7 mouse cellular contexts compared by ENCODE assay signal in the genomic region with DNA sequence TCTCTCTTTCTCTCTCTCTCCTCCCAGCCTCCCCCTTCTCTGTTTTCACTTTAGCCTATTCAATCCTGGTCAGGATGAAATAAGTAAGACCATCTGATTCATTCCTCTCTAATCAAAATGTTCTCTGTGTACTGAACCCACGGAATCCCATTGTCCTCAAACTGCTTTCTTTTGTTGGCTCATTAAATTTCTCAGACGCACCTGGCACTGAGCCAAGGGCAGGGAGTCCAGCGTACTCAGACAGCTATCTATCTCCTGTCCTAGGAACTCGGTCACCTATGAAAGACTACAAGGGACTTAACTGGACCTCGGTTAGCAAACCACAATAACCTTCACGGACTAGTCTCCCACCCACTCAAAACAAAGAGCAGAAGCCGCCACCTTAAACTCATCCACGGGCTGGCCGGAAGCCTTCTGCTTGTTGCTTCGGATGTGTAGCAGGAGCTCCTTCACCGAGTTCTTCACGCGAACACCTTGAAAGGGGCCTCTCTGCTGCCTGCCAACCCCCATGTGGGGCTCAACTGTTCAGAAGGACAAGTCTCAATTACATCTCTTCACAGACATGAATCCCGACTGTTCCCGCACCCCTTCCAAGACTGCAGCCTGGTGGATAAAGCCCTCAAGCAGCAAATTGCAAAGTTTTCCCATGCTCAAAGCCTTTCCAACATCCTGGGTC. TPM values are rescaled to one million over a fixed set of nuclear protein-coding genes. Genes with fewer than 3 reads are reported as not detected.
A peak's percentile ranks its signal among the peaks of the same experiment; 100 is the strongest.
DNase-seq lines count a peak whose midpoint lies in the region; ATAC-seq lines count a peak whose summit lies in the region.

No protein-coding gene starts in this region.

- peak overlapping the region; percentile 88 for H3K4me2 ChIP-seq in heart, embryonic 14.5 days (ENCODE audit: low read length)
- peak overlapping the region; percentile 89 for H3K4me2 ChIP-seq in neural tube, embryonic 15.5 days

- no peaks in the 10 kb centered on the region for H3K27me3 ChIP-seq in heart, embryonic 14.5 days (ENCODE audit: control insufficient read depth, insufficient read depth, low read length)
- H3K27me3 ChIP-seq in neural tube, embryonic 15.5 days (replicated peaks), result 0 out of 2 replicates have a peak, but pooled peaks cover 8% of the 10 kb centered on the region

- H3K27ac ChIP-seq in brown adipose tissue, adult 24 weeks (replicated peaks; ENCODE audit: low read depth, low read length), result peak overlapping the region; percentile 51
- peak overlapping the region; percentile 25 to 53 for H3K27ac ChIP-seq in heart, embryonic 14.5 days (replicated peaks in 1 of 2; ENCODE audit: control insufficient read depth in 1 of 2, insufficient read depth in 1 of 2, low read depth in 2 of 2, low read length in 2 of 2)
- H3K27ac ChIP-seq in neural tube, embryonic 15.5 days (replicated peaks), result no peak overlapping the region

- peaks cover 2% of the 10 kb centered on the region; the same call in 1 of the 2 replicates for H3K4me1 ChIP-seq in brown adipose tissue, adult 24 weeks (ENCODE audit: control insufficient read depth, insufficient read depth, insufficient read length, low read length)
- H3K4me1 ChIP-seq in heart, embryonic 14.5 days (ENCODE audit: control insufficient read depth in 2 of 2, insufficient read depth in 2 of 2, low read length in 2 of 2), result peaks cover 8 to 24% of the 10 kb centered on the region in 2 experiments
- peaks cover 31% of the 10 kb centered on the region for H3K4me1 ChIP-seq in neural tube, embryonic 15.5 days

- no peak for ATAC-seq in heart, embryonic 14.5 days (ENCODE audit: insufficient number of reproducible peaks, insufficient read depth, low FRiP score, low read depth)
- no peak for ATAC-seq in neural tube, embryonic 15.5 days (ENCODE audit: low FRiP score)

- peak; percentile 20 to 45 for DNase-seq in urinary bladder, adult 18-20 months (ENCODE audit: low spot score in 2 of 2)
- DNase-seq in urinary bladder, postnatal 10 days (ENCODE audit: low spot score), result no peak
- peak; percentile 82 for DNase-seq in kidney, postnatal 14 days
- no peak for DNase-seq in left cerebral cortex, adult 18-20 months (ENCODE audit: low spot score in 2 of 2)

- H3K9ac ChIP-seq in heart, embryonic 14.5 days (ENCODE audit: low read length), result peak overlapping the region; percentile 93
- no peak overlapping the region for H3K9ac ChIP-seq in neural tube, embryonic 15.5 days (replicated peaks)

- no peaks in the 10 kb centered on the region for H3K9me3 ChIP-seq in heart, embryonic 14.5 days (ENCODE audit: control insufficient read depth, low read length)
- H3K9me3 ChIP-seq in neural tube, embryonic 15.5 days (replicated peaks), result no peaks in the 10 kb centered on the region

- 40% methylated on average over 15 of the region's 15 CpGs for WGBS in heart, embryonic 14.5 days
- 43% methylated on average over 15 of the region's 15 CpGs for WGBS in neural tube, embryonic 15.5 days

- peak overlapping the region; percentile 62 for H3K4me3 ChIP-seq in brown adipose tissue, adult 24 weeks (ENCODE audit: insufficient read depth, low read depth, low read length)
- H3K4me3 ChIP-seq in heart, embryonic 14.5 days (ENCODE audit: control insufficient read depth in 1 of 2, insufficient read depth in 1 of 2, low read depth in 1 of 2, low read length in 2 of 2), result peak overlapping the region; percentile 35 to 93
- H3K4me3 ChIP-seq in neural tube, embryonic 15.5 days (replicated peaks), result peak overlapping the region; percentile 13

- peaks cover 45% of the 10 kb centered on the region for H3K36me3 ChIP-seq in heart, embryonic 14.5 days (ENCODE audit: control insufficient read depth, insufficient read depth, low read length)
- peaks cover 32% of the 10 kb centered on the region for H3K36me3 ChIP-seq in neural tube, embryonic 15.5 days

RNA-seq across cellular contexts. Expression of a gene that starts 19.4 kb away (rescaled TPM):
- 4.2 and 6.9 TPM in 2 replicates for polyA plus RNA-seq in brown adipose tissue, adult 24 weeks (2012; ENCODE audit: insufficient read depth, insufficient read length, missing spikeins)
- polyA plus RNA-seq in heart, embryonic 14.5 days (2014; fragmentation: Nextera tagmentation; extraction: Ambion mirVana), result 2.7 and 3.1 TPM in 2 replicates
- 2.0 and 3.3 TPM in 2 replicates for polyA plus RNA-seq in neural tube, embryonic 15.5 days (2015; fragmentation: Nextera tagmentation; extraction: Ambion mirVana)
- total RNA-seq in left cerebral cortex, adult 18-20 months (2021), result 1 to 10 TPM; 4.4 to 5.2 TPM

Comparison
In these comparisons a context has a peak if more than half of its experiments do, and no peak if none do; other contexts are left out.
1. DNase-seq: peak in urinary bladder, adult 18-20 months (2 of 2) and kidney, postnatal 14 days (single experiment); none in urinary bladder, postnatal 10 days (single experiment) and left cerebral cortex, adult 18-20 months (0 of 2).
2. H3K4me3 ChIP-seq: peak in every context shown above with its lines; median percentile 64 in heart, embryonic 14.5 days; 62 in brown adipose tissue, adult 24 weeks; 13 in neural tube, embryonic 15.5 days.